Mouse (Mus musculus) ES-Bruce4 (cell line): ENCODE data around the gene Agmat.

ENCODE experiments used
- CTCF ChIP-seq: IDR thresholded peaks from one replicate; pipeline ENCODE4 v1.8.1; 2011; ENCODE audit warnings: low read depth, low read length
- POLR2A ChIP-seq: IDR thresholded peaks from one replicate; pipeline ENCODE4 v1.8.1; 2011; ENCODE audit warnings: low read length; ENCODE audit not compliant: insufficient read depth

DNA sequence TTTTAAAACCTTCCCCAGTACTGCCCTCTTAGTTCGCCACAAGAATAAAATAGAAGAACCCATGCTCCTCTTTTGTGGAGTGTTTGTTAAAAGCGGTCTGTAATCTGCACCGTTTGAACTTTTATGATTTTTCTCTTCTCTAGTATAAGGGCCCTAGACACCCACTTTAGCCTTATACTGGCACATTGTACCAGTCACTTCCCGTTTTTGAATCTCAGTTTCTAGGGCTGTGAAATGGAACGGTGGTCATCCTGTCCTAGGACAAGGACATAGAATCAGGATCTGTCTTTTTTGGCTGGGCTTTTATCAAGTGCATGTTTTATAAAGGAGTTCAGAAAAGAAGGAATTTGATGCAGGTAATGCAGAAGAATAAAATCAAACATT, 47.7 kb downstream of the Agmat start:
- TF ChIP-seq CTCF (no peak), POLR2A (no peak)
